Mouse (Mus musculus) lung, adult 2 months (tissue): Measurements from ENCODE around the gene Npr1.

Experiments
- CTCF ChIP-seq: fragments of 200-500 bp; IDR thresholded peaks from 2 replicates; pipeline ENCODE4 v1.5.1; 2011; ENCODE audit warnings: mild to moderate bottlenecking, low read length, control low read depth; ENCODE audit not compliant: insufficient read depth
- POLR2A ChIP-seq: fragments of 200-500 bp; IDR thresholded peaks from 2 replicates; pipeline ENCODE4 v1.6.1; 2011; ENCODE audit warnings: low read depth, mild to moderate bottlenecking, control low read depth, low read length, borderline replicate concordance; ENCODE audit errors: extremely low read depth

DNA sequence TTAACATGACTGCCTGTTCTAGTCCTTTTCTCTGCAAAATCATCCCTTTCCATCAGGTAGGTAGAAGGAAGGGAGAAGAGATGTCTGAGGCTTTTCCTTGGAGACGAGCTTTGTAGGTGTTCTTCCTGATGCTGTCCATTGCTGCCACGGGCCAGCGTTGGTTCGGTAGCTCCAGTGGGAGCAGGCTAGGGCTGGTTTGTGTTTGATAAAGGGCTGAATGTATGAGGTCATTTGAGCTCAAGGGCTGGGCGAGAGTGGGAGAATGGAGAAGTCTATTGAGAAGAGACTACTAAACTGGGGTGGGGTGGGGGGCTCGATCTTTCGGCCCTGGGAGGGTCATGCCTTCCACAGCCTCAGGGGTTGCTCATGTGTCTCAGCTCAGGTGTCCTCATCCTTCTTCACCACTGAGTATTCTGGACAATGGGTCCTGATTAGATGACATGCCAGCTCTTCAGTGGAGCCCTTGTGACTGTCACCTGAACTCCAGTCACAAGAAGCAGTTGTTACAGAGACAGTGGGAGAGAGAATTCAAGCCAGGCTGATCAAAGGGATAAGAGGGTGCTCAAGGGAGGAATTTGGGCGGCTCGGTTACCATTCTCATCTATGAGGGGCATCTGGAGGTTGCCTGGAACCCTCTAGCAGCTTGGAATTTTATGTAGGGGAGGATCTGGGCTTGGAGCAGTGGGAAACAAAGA lies 47.4 kb upstream of the Npr1 start:
- TF ChIP-seq CTCF (no peak), POLR2A (no peak)
